Mouse (Mus musculus): ENCODE measurements at regions not wholly inside any gene's neighbourhood (a gene's known extent, or its start where the extent isn't known, plus 50 kb on each side); places are given as distances from the start of the nearest gene placed in this dataset.

GRCm38 (mm10) chr1:76641181-76641711 is 873.6 kb downstream of the Epha4 start:
- TF ChIP-seq CTCF (IDR thresholded peaks at IDR 0.05; ENCODE audit: insufficient read depth, low read length) (no peak), POLR2A (IDR thresholded peaks at IDR 0.05; ENCODE audit: borderline replicate concordance, extremely low read depth, low read depth, low read length) (no peak)
